Mouse (Mus musculus) E14TG2a.4 (cell line): ENCODE measurements around the gene Zcchc17.
A peak's percentile ranks its signal among the peaks of the same experiment; 100 is the strongest.

Experiments
- H3K27me3 ChIP-seq: 2 replicates; pipeline ENCODE4 v1.6.1; 2014; ENCODE audit warnings: low read length, control low read depth; ENCODE audit not compliant: insufficient read depth
- H3K36me3 ChIP-seq: 2 replicates; pipeline ENCODE4 v1.6.1; 2014; ENCODE audit warnings: low read length, control low read depth; ENCODE audit not compliant: insufficient read depth
- H3K4me1 ChIP-seq: replicated peaks from 2 replicates; pipeline ENCODE4 v1.6.1; 2014; ENCODE audit warnings: low read depth, low read length, control low read depth
- H3K4me3 ChIP-seq: replicated peaks from 2 replicates; pipeline ENCODE4 v1.5.1; 2014; ENCODE audit warnings: mild to moderate bottlenecking, low read length
- H3K9me3 ChIP-seq: 2 replicates; pipeline ENCODE4 v1.6.1; 2014; ENCODE audit warnings: low read length, control low read depth
- CTCF ChIP-seq: conservative IDR thresholded peaks from 2 replicates; pipeline ENCODE4 v1.5.1; 2014; ENCODE audit warnings: low read length
- NANOG ChIP-seq: IDR thresholded peaks from 2 replicates; pipeline ENCODE4 v1.6.1; 2014; ENCODE audit warnings: borderline replicate concordance, low read length, mixed read lengths
- POU5F1 ChIP-seq: IDR thresholded peaks from 2 replicates; pipeline ENCODE4 v1.6.1; 2014; ENCODE audit warnings: low read length, borderline replicate concordance

Zcchc17 gene

DNA sequence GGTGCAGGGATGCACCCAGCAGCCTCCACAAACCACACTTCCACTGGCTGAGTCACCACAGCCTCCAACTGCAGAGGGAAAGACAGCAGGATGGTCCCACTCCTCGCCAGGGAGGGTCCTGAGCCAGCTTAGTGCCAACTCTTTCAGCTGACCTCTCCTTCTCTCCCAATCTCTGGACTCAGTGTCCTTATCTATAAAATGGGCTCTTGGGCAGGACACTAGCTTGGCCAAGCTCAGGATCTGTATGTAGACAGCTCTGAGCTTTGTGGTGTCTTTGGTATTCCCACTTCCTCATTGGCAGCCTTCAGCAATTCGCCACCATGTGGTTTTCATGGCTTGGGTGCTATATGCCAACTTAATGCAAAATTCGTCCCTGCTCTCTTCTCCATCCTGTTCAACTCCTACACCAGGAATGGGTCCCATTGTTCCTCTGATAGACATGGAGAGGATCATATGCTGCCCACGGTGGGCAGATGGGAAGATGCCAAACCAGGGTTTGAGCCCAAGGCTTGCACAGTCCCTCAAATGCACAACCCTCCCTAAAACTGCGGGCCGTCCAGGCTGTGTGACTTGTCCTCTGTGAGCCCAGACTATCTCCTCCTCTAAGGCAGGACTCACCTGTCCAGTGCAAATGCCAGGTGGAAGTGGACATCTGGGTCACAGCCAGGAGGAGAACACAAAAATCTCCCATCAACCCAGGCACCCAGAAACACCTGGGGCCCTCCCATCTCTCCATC, 89.0 kb downstream of the Zcchc17 start:
- H3K4me3 ChIP-seq, result no peak overlapping the region
- H3K27me3 ChIP-seq, result peaks cover 62% of the 10 kb centered on the region
- no peaks in the 10 kb centered on the region for H3K9me3 ChIP-seq
- TF ChIP-seq NANOG (no peak), POU5F1 (no peak)
- no peaks in the 10 kb centered on the region for H3K36me3 ChIP-seq
- peaks cover 41% of the 10 kb centered on the region for H3K4me1 ChIP-seq

GRCm38 (mm10) chr4:130270089-130270488, 89.7 kb downstream of the Zcchc17 start:
- no peaks in the 10 kb centered on the region for H3K9me3 ChIP-seq
- peaks cover 55% of the 10 kb centered on the region for H3K27me3 ChIP-seq
- TF ChIP-seq CTCF, result no peak
- no peak for TF ChIP-seq NANOG
- TF ChIP-seq POU5F1, result no peak
- H3K4me1 ChIP-seq, result peaks cover 44% of the 10 kb centered on the region
- no peak overlapping the region for H3K4me3 ChIP-seq
- no peaks in the 10 kb centered on the region for H3K36me3 ChIP-seq

DNA sequence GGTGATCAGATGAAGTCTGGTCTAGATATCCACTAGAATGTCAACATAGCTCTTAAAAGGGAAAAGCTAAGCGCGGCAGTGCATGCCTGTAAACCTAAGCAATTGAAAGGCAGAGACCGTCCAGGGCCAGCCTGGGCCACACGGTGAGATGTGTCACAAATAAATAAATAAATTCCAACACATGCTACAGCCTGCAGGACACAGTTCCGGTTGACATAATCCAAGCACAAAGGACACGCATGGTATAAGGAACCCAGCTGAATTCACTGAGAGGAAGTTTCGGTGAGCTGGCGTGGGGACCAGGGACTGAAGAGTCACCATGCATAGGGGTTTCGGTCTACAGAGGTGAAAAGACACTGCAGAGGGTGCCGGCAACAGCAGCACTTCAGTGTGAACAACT, 91.0 kb downstream of the Zcchc17 start:
- Histone ChIP-seq H3K36me3 (no peaks in the 10 kb centered on the region), H3K4me1 (peaks cover 46% of the 10 kb centered on the region), H3K4me3 (no peak overlapping the region), H3K27me3 (peaks cover 49% of the 10 kb centered on the region), H3K9me3 (no peaks in the 10 kb centered on the region)
- TF ChIP-seq NANOG (no peak), POU5F1 (no peak), CTCF (no peak)

- Histone ChIP-seq H3K4me1 (peaks cover 47% of the 10 kb centered on the region), H3K27me3 (peaks cover 39% of the 10 kb centered on the region), H3K9me3 (no peaks in the 10 kb centered on the region), H3K36me3 (no peaks in the 10 kb centered on the region), H3K4me3 (peak overlapping the region; percentile 54)
- TF ChIP-seq CTCF, result no peak
- no peak for TF ChIP-seq NANOG
- TF ChIP-seq POU5F1, result no peak
Observed at GRCm38 (mm10) chr4:130267069-130267468, 92.7 kb downstream of the Zcchc17 start.

- H3K9me3 ChIP-seq, result no peaks in the 10 kb centered on the region
- peaks cover 47% of the 10 kb centered on the region for H3K4me1 ChIP-seq
- peaks cover 34% of the 10 kb centered on the region for H3K27me3 ChIP-seq
- H3K4me3 ChIP-seq, result peak overlapping the region; percentile 54
- TF ChIP-seq POU5F1 (no peak), NANOG (no peak), CTCF (no peak)
- no peaks in the 10 kb centered on the region for H3K36me3 ChIP-seq
Observed at GRCm38 (mm10) chr4:130266601-130267000, 93.1 kb downstream of the Zcchc17 start.
